Mouse (Mus musculus): ENCODE data around the gene Slfn8.

GRCm38 (mm10) chr11:82954631-82955030 is 66.0 kb downstream of the Slfn8 start:
- TF ChIP-seq POLR2A (IDR thresholded peaks at IDR 0.05; ENCODE audit: low read depth, low read length) (no peak), CTCF (IDR thresholded peaks at IDR 0.05; ENCODE audit: extremely low read depth, insufficient read length, insufficient replicate concordance, low read depth, low read length) (no peak)

Measured in small intestine, adult 2 months (tissue).